Mouse (Mus musculus): ENCODE measurements around the gene Metrn. TPM values are rescaled to one million over a fixed set of nuclear protein-coding genes. Genes with fewer than 3 reads are reported as not detected.

Metrn gene
- polyA plus RNA-seq, 1 experiment from 2014 or later, result 71.6 TPM

Small RNA genes lying within 50 kb of the gene (microRNA-seq; reads per million reads assigned to microRNA genes)
- gene Gm25083 (ENCODE audit: borderline number of aligned reads) (not detected), gene Mir3082 (ENCODE audit: borderline number of aligned reads) (not detected), gene Mir6966 (ENCODE audit: borderline number of aligned reads) (not detected)

Other genes with a start within 250 kb of the Metrn start
- gene Sox8, start 226.4 kb downstream of the Metrn start, polyA plus RNA-seq (2015; fragmentation: Nextera tagmentation; extraction: Ambion mirVana), result 0.23 and 0.26 TPM in 2 replicates
- 15.5 and 16.1 TPM in 2 replicates for gene Lmf1, start 218.1 kb downstream of the Metrn start, polyA plus RNA-seq (2015; fragmentation: Nextera tagmentation; extraction: Ambion mirVana)
- gene Gng13, start 80.0 kb downstream of the Metrn start, polyA plus RNA-seq (2015; fragmentation: Nextera tagmentation; extraction: Ambion mirVana), result 4.6 and 5.5 TPM in 2 replicates
- gene Chtf18, start 69.7 kb downstream of the Metrn start, polyA plus RNA-seq (2015; fragmentation: Nextera tagmentation; extraction: Ambion mirVana), result 21.1 and 23.5 TPM in 2 replicates
- gene Rpusd1, start 69.5 kb downstream of the Metrn start, polyA plus RNA-seq (2015; fragmentation: Nextera tagmentation; extraction: Ambion mirVana), result 16.9 and 18.7 TPM in 2 replicates
- gene Mslnl, start 61.1 kb downstream of the Metrn start, polyA plus RNA-seq (2015; fragmentation: Nextera tagmentation; extraction: Ambion mirVana), result 0.14 and 0.36 TPM in 2 replicates
- gene Msln, start 42.8 kb downstream of the Metrn start, polyA plus RNA-seq (2015; fragmentation: Nextera tagmentation; extraction: Ambion mirVana), result 12.0 and 13.7 TPM in 2 replicates
- gene Narfl, start 23.4 kb downstream of the Metrn start, polyA plus RNA-seq (2015; fragmentation: Nextera tagmentation; extraction: Ambion mirVana), result 29.0 and 30.9 TPM in 2 replicates
- 55.2 and 60.5 TPM in 2 replicates for gene Haghl, start 11.5 kb downstream of the Metrn start, polyA plus RNA-seq (2015; fragmentation: Nextera tagmentation; extraction: Ambion mirVana)
- 0.27 and 0.47 TPM in 2 replicates for gene Ccdc78, start 10.6 kb downstream of the Metrn start, polyA plus RNA-seq (2015; fragmentation: Nextera tagmentation; extraction: Ambion mirVana)
- gene Fam173a, start 4.2 kb downstream of the Metrn start, polyA plus RNA-seq (2015; fragmentation: Nextera tagmentation; extraction: Ambion mirVana), result 126 and 131 TPM in 2 replicates
- gene AC134908.4, start 1.5 kb downstream of the Metrn start, polyA plus RNA-seq (2015; fragmentation: Nextera tagmentation; extraction: Ambion mirVana), result not detected in 2 replicates
- 0.12 TPM in 1 of 2 replicates, not detected in the other for gene Fbxl16, start 11.9 kb upstream of the Metrn start, polyA plus RNA-seq (2015; fragmentation: Nextera tagmentation; extraction: Ambion mirVana)
- 25.8 and 27.3 TPM in 2 replicates for gene Wdr24, start 26.5 kb upstream of the Metrn start, polyA plus RNA-seq (2015; fragmentation: Nextera tagmentation; extraction: Ambion mirVana)
- 28.8 and 32.2 TPM in 2 replicates for gene Jmjd8, start 31.7 kb upstream of the Metrn start, polyA plus RNA-seq (2015; fragmentation: Nextera tagmentation; extraction: Ambion mirVana)
- gene Stub1, start 36.3 kb upstream of the Metrn start, polyA plus RNA-seq (2015; fragmentation: Nextera tagmentation; extraction: Ambion mirVana), result 181 and 191 TPM in 2 replicates
- 0.38 and 0.45 TPM in 2 replicates for gene Rhbdl1, start 40.2 kb upstream of the Metrn start, polyA plus RNA-seq (2015; fragmentation: Nextera tagmentation; extraction: Ambion mirVana)
- gene Gm20683, start 44.6 kb upstream of the Metrn start, polyA plus RNA-seq (2015; fragmentation: Nextera tagmentation; extraction: Ambion mirVana), result 1.2 and 1.5 TPM in 2 replicates
- 19.7 and 22.6 TPM in 2 replicates for gene Rhot2, start 47.7 kb upstream of the Metrn start, polyA plus RNA-seq (2015; fragmentation: Nextera tagmentation; extraction: Ambion mirVana)
- 9.8 and 10.1 TPM in 2 replicates for gene Wdr90, start 64.4 kb upstream of the Metrn start, polyA plus RNA-seq (2015; fragmentation: Nextera tagmentation; extraction: Ambion mirVana)
- 24.1 and 24.5 TPM in 2 replicates for gene Mcrip2, start 71.6 kb upstream of the Metrn start, polyA plus RNA-seq (2015; fragmentation: Nextera tagmentation; extraction: Ambion mirVana)
- gene Mettl26, start 77.9 kb upstream of the Metrn start, polyA plus RNA-seq (2015; fragmentation: Nextera tagmentation; extraction: Ambion mirVana), result 43.5 and 47.0 TPM in 2 replicates
- gene Wfikkn1, start 83.7 kb upstream of the Metrn start, polyA plus RNA-seq (2015; fragmentation: Nextera tagmentation; extraction: Ambion mirVana), result 0.46 and 0.51 TPM in 2 replicates
- 14.9 and 20.0 TPM in 2 replicates for gene Rab40c, start 122.6 kb upstream of the Metrn start, polyA plus RNA-seq (2015; fragmentation: Nextera tagmentation; extraction: Ambion mirVana)
- 28.8 and 34.6 TPM in 2 replicates for gene Pigq, start 147.8 kb upstream of the Metrn start, polyA plus RNA-seq (2015; fragmentation: Nextera tagmentation; extraction: Ambion mirVana)
- gene Nhlrc4, start 147.8 kb upstream of the Metrn start, polyA plus RNA-seq (2015; fragmentation: Nextera tagmentation; extraction: Ambion mirVana), result 0.36 and 0.46 TPM in 2 replicates
- not detected in 2 replicates for gene A930017K11Rik, start 155.4 kb upstream of the Metrn start, polyA plus RNA-seq (2015; fragmentation: Nextera tagmentation; extraction: Ambion mirVana)
- 15.3 and 17.0 TPM in 2 replicates for gene Capn15, start 188.7 kb upstream of the Metrn start, polyA plus RNA-seq (2015; fragmentation: Nextera tagmentation; extraction: Ambion mirVana)